Mouse (Mus musculus): ENCODE data around the gene Mpp1. TPM values are rescaled to one million over a fixed set of nuclear protein-coding genes. Genes with fewer than 3 reads are reported as not detected.

Gene Mpp1
- polyA plus RNA-seq, 1 experiment from 2014 or later: 37.8 TPM

DNA sequence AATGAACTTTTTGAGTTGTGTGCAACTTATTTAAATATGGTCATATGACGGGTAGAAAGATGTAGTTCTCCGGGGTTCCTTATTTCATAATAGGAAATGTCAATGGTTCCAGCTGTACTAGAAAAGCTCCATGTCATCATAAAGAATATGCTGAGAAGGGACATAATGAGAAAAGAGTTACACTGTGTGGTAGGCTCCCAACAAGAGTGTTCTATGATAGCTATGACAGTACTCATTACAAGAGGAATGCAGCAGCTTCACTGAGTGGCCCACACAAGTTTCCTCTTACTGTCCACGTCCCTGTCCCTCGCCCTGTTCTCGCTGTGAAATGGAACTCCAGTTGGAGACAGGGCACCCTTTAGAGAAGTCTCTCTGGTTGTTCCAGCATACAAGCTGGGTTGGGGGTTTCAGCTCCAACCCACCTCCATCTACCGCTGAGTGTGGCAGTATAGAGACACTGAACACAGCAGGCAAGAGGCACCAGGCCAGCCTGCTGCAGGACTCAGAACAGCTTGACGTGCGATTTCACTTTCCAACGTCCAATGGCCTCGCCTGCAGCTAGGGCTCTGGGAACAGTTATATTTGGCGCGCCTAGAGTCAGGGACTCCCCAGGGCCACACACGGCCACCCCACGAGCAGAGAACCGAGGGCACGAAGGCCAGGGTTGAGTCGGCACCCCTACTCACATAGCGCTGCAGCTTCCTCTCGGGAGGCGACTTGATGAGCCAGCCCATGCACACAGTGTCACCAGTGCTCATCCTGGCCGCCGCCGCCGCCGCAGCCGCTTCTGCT is 46.6 kb downstream of the Mpp1 start:
- H3K9ac ChIP-seq: peak overlapping the region; percentile 50
- H3K9me3 ChIP-seq (replicated peaks): no peaks in the 10 kb centered on the region
- no peaks in the 10 kb centered on the region for H3K36me3 ChIP-seq
- peak overlapping the region; percentile 51 for H3K27ac ChIP-seq
- H3K4me2 ChIP-seq: peak overlapping the region; percentile 63
- H3K4me3 ChIP-seq: peak overlapping the region; percentile 61
- peak; percentile 70 for ATAC-seq (replicated peaks; ENCODE audit: insufficient number of reproducible peaks, insufficient read depth, low FRiP score, low read depth)
- no peaks in the 10 kb centered on the region for H3K4me1 ChIP-seq (replicated peaks)
- H3K27me3 ChIP-seq: no peaks in the 10 kb centered on the region
- WGBS: 15% methylated on average over 20 of the region's 26 CpGs

GRCm38 (mm10) chrX:75082351-75082750 is 48.5 kb downstream of the Mpp1 start:
- H3K4me1 ChIP-seq (replicated peaks): no peaks in the 10 kb centered on the region
- WGBS: 59% methylated on average over 2 of the region's 2 CpGs
- ATAC-seq (replicated peaks; ENCODE audit: insufficient number of reproducible peaks, insufficient read depth, low FRiP score, low read depth): no peak
- H3K36me3 ChIP-seq: no peaks in the 10 kb centered on the region
- no peak overlapping the region for H3K27ac ChIP-seq
- no peak overlapping the region for H3K4me3 ChIP-seq
- H3K4me2 ChIP-seq: no peak overlapping the region
- no peak overlapping the region for H3K9ac ChIP-seq
- no peaks in the 10 kb centered on the region for H3K9me3 ChIP-seq (replicated peaks)
- no peaks in the 10 kb centered on the region for H3K27me3 ChIP-seq

Other genes starting within 250 kb of the Mpp1 start
- 3.0 and 3.3 TPM in 2 replicates for gene Gab3, start 45.6 kb downstream of the Mpp1 start, polyA plus RNA-seq (2015; fragmentation: Nextera tagmentation; extraction: Ambion mirVana)
- 65.5 and 80.7 TPM in 2 replicates for gene Dkc1, start 35.2 kb downstream of the Mpp1 start, polyA plus RNA-seq (2015; fragmentation: Nextera tagmentation; extraction: Ambion mirVana)
- not detected in 2 replicates for gene Smim9, start 32.8 kb upstream of the Mpp1 start, polyA plus RNA-seq (2015; fragmentation: Nextera tagmentation; extraction: Ambion mirVana)

Data from heart, embryonic 15.5 days (tissue).